Mouse (Mus musculus) CH12.LX (cell line): ENCODE data around the gene Mdk.

ENCODE experiments used
- BHLHE40 ChIP-seq: IDR thresholded peaks from 2 replicates; pipeline ENCODE4 v1.6.1; 2011; ENCODE audit warnings: mild to moderate bottlenecking, low read depth, low read length, improper control_type of control experiment
- CTCF ChIP-seq, 2 experiments: IDR thresholded peaks in 1 of 2; conservative IDR thresholded peaks in 1 of 2; 2 replicates each; pipeline ENCODE4 v1.5.1; 2011 to 2012; ENCODE audit warnings: low read depth in 2 of 2, low read length in 2 of 2, improper control_type of control experiment in 1 of 2, inconsistent platforms in 1 of 2, mild to moderate bottlenecking in 1 of 2, moderate library complexity in 1 of 2
- EP300 ChIP-seq: IDR thresholded peaks from 2 replicates; pipeline ENCODE4 v1.6.1; 2011; ENCODE audit warnings: low read length, improper control_type of control experiment
- KAT2A ChIP-seq: IDR thresholded peaks from 2 replicates; pipeline ENCODE4 v1.6.1; 2012; ENCODE audit warnings: low read length, improper control_type of control experiment, inconsistent platforms; ENCODE audit not compliant: insufficient replicate concordance
- MAFK ChIP-seq: IDR thresholded peaks from 2 replicates; pipeline ENCODE4 v1.6.1; 2011; ENCODE audit warnings: low read length, improper control_type of control experiment; ENCODE audit not compliant: insufficient replicate concordance
- NRF1 ChIP-seq: IDR thresholded peaks from 2 replicates; pipeline ENCODE4 v1.6.1; 2014; ENCODE audit warnings: low read depth, mild to moderate bottlenecking, inconsistent platforms, low read length, improper control_type of control experiment, moderate library complexity
- POLR2A ChIP-seq: IDR thresholded peaks from 2 replicates; pipeline ENCODE4 v1.6.1; 2011; ENCODE audit warnings: low read depth, mild to moderate bottlenecking, improper control_type of control experiment, low read length
- POLR2AphosphoS2 ChIP-seq: IDR thresholded peaks from 2 replicates; pipeline ENCODE4 v1.6.1; 2011; ENCODE audit warnings: low read depth, low read length, improper control_type of control experiment
- UBTF ChIP-seq: IDR thresholded peaks from 2 replicates; pipeline ENCODE4 v1.6.1; 2012; ENCODE audit warnings: low read depth, mild to moderate bottlenecking, inconsistent platforms, low read length, improper control_type of control experiment, moderate library complexity
- USF1 ChIP-seq: IDR thresholded peaks from 2 replicates; pipeline ENCODE4 v1.6.1; 2014; ENCODE audit warnings: low read depth, mild to moderate bottlenecking, inconsistent platforms, low read length, improper control_type of control experiment
- ZC3H11A ChIP-seq: IDR thresholded peaks from 2 replicates; pipeline ENCODE4 v1.6.1; 2012; ENCODE audit warnings: low read depth, mild to moderate bottlenecking, inconsistent platforms, low read length, improper control_type of control experiment
- ZNF384 ChIP-seq: IDR thresholded peaks from 2 replicates; pipeline ENCODE4 v1.6.1; 2012; ENCODE audit warnings: low read depth, low read length, improper control_type of control experiment, inconsistent platforms

- TF ChIP-seq ZNF384: no peak
- TF ChIP-seq NRF1: no peak
- no peak for TF ChIP-seq KAT2A
- no peak for TF ChIP-seq UBTF
- TF ChIP-seq ZC3H11A: no peak
- no peak for TF ChIP-seq POLR2A
- no peak for TF ChIP-seq CTCF (conservative IDR thresholded peaks at IDR 0.05 in 1 of 2, IDR thresholded peaks at IDR 0.05 in 1 of 2; ENCODE audit: low read depth in 2 of 2, low read length in 2 of 2)
- TF ChIP-seq USF1: no peak
- no peak for TF ChIP-seq EP300
- TF ChIP-seq BHLHE40: no peak
- no peak for TF ChIP-seq POLR2AphosphoS2
- no peak for TF ChIP-seq MAFK
Observed at GRCm38 (mm10) chr2:91959544-91960410, 27.7 kb upstream of the Mdk start.
